Mouse (Mus musculus): ENCODE data around the gene Gm20388.

Gene Gm20388

GRCm38 (mm10) chr8:119915298-119915697, 4.7 kb downstream of the Gm20388 start:
- in situ Hi-C loops (cut with MboI, MseI), result no loop called here

- in situ Hi-C loops (cut with MboI, MseI), result no loop called here
Observed at GRCm38 (mm10) chr8:119916237-119916892, 5.7 kb downstream of the Gm20388 start.

- in situ Hi-C loops (cut with MboI, MseI), result no loop called here
Observed at GRCm38 (mm10) chr8:119917415-119917814, 6.8 kb downstream of the Gm20388 start.

GRCm38 (mm10) chr8:119918155-119918567, 7.5 kb downstream of the Gm20388 start:
- in situ Hi-C loops (cut with MboI, MseI), result no loop called here

- in situ Hi-C loops (cut with MboI, MseI), result no loop called here
Observed at GRCm38 (mm10) chr8:119923259-119923658, 12.6 kb downstream of the Gm20388 start.

- in situ Hi-C loops (cut with MboI, MseI), result no loop called here
Observed at GRCm38 (mm10) chr8:119925428-119925827, 14.8 kb downstream of the Gm20388 start.

- in situ Hi-C loops (cut with MboI, MseI), result no loop called here
Observed at GRCm38 (mm10) chr8:119926474-119926873, 15.8 kb downstream of the Gm20388 start.

GRCm38 (mm10) chr8:119927422-119928092, 16.9 kb downstream of the Gm20388 start:
- in situ Hi-C loops (cut with MboI, MseI), result no loop called here

GRCm38 (mm10) chr8:119931317-119931716, 20.7 kb downstream of the Gm20388 start:
- in situ Hi-C loops (cut with MboI, MseI), result no loop called here

GRCm38 (mm10) chr8:119933681-119934080, 23.0 kb downstream of the Gm20388 start:
- in situ Hi-C loops (cut with MboI, MseI), result no loop called here

GRCm38 (mm10) chr8:119935541-119935940, 24.9 kb downstream of the Gm20388 start:
- in situ Hi-C loops (cut with MboI, MseI), result no loop called here

GRCm38 (mm10) chr8:119938481-119938880, 27.8 kb downstream of the Gm20388 start:
- in situ Hi-C loops (cut with MboI, MseI), result no loop called here

- in situ Hi-C loops (cut with MboI, MseI), result no loop called here
Observed at GRCm38 (mm10) chr8:119939336-119939735, 28.7 kb downstream of the Gm20388 start.

- in situ Hi-C loops (cut with MboI, MseI), result loop anchor here (10.0 kb wide), 1 partner anchor 133 kb away; no protein-coding TSS in a partner anchor
Observed at GRCm38 (mm10) chr8:119941471-119941870, 30.8 kb downstream of the Gm20388 start.

GRCm38 (mm10) chr8:119943616-119944015, 33.0 kb downstream of the Gm20388 start:
- in situ Hi-C loops (cut with MboI, MseI), result loop anchor here (10.0 kb wide), 1 partner anchor 131 kb away; no protein-coding TSS in a partner anchor

- in situ Hi-C loops (cut with MboI, MseI), result loop anchor here (10.0 kb wide), 1 partner anchor 131 kb away; no protein-coding TSS in a partner anchor
Observed at GRCm38 (mm10) chr8:119944096-119944811, 33.6 kb downstream of the Gm20388 start.

- in situ Hi-C loops (cut with MboI, MseI), result loop anchor here (10.0 kb wide), 1 partner anchor 128 kb away; no protein-coding TSS in a partner anchor
Observed at GRCm38 (mm10) chr8:119946326-119946865, 35.8 kb downstream of the Gm20388 start.

- in situ Hi-C loops (cut with MboI, MseI), result loop anchor here (10.0 kb wide), 1 partner anchor 127 kb away; no protein-coding TSS in a partner anchor
Observed at GRCm38 (mm10) chr8:119947653-119948052, 37.0 kb downstream of the Gm20388 start.

- in situ Hi-C loops (cut with MboI, MseI), result loop anchor here (10.0 kb wide), 1 partner anchor 126 kb away; no protein-coding TSS in a partner anchor
Observed at GRCm38 (mm10) chr8:119948340-119948739, 37.7 kb downstream of the Gm20388 start.

GRCm38 (mm10) chr8:119952282-119952681, 41.6 kb downstream of the Gm20388 start:
- in situ Hi-C loops (cut with MboI, MseI), result no loop called here

- in situ Hi-C loops (cut with MboI, MseI), result no loop called here
Observed at GRCm38 (mm10) chr8:119952747-119953146, 42.1 kb downstream of the Gm20388 start.

- in situ Hi-C loops (cut with MboI, MseI), result no loop called here
Observed at GRCm38 (mm10) chr8:119955333-119955732, 44.7 kb downstream of the Gm20388 start.

Measured in T-helper 1 cell (primary cell).